Mouse (Mus musculus): ENCODE results near the gene Scgb1b17. TPM values are rescaled to one million over a fixed set of nuclear protein-coding genes. Genes with fewer than 3 reads are reported as not detected.
"Not testable (repeated sequence)": the region's sequence is repeated elsewhere in the genome, so short reads cannot be mapped to it uniquely, and the experiment has no call there.

The Scgb1b17 gene
- polyA plus RNA-seq (2016; fragmentation: Nextera tagmentation; extraction: Ambion mirVana): not detected in 2 replicates

- H3K9ac ChIP-seq (replicated peaks); H3K27ac ChIP-seq; H3K36me3 ChIP-seq; H3K4me3 ChIP-seq (replicated peaks); ATAC-seq (ENCODE audit: insufficient number of reproducible peaks, insufficient read depth, low FRiP score, low TSS enrichment, low read depth); H3K4me1 ChIP-seq (replicated peaks); H3K27me3 ChIP-seq; H3K9me3 ChIP-seq; H3K4me2 ChIP-seq: not testable (repeated sequence)
Observed at GRCm38 (mm10) chr7:33063149-33063548, at the start of gene Scgb1b17. TSS of gene Scgb1b17 (plus strand) at chr7:33063449.

DNA sequence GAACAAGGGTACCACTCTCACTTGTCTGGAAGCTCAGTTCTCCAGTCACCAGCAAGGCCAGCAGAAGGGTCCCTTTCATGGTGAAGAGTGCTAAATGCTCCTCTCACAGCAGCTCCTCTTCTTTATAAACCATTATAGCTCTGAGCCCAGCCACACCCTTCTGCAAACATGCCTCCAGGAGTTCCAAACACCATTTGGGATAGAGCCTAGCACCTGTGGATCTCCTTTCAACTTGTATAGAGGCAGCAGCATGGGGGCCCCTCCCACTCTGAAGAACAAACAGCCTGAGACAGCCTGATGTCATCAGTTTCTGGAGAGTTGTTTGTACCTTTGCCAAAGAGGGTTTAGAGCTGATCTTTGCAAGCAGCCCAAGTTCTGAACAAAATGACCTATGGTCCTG is 6.8 kb upstream of the Scgb1b17 start, which contains the start of gene Scgb2b17:
Scgb2b17 (minus strand) TSS at position 101 of the 400 bp plus-strand sequence.
- not testable (repeated sequence) for H3K4me3 ChIP-seq (replicated peaks); H3K4me1 ChIP-seq (replicated peaks); H3K27me3 ChIP-seq; ATAC-seq (ENCODE audit: insufficient number of reproducible peaks, insufficient read depth, low FRiP score, low TSS enrichment, low read depth); H3K27ac ChIP-seq; H3K36me3 ChIP-seq; H3K9ac ChIP-seq (replicated peaks); H3K9me3 ChIP-seq; H3K4me2 ChIP-seq

Other genes starting within 250 kb of the Scgb1b17 start
- not detected in 2 replicates for gene Scgb2b15, start 233.8 kb upstream of the Scgb1b17 start, polyA plus RNA-seq (2016; fragmentation: Nextera tagmentation; extraction: Ambion mirVana)
- gene Scgb1b15, start 226.9 kb upstream of the Scgb1b17 start, polyA plus RNA-seq (2016; fragmentation: Nextera tagmentation; extraction: Ambion mirVana): not detected in 2 replicates
- gene Scgb2b17, start 6.9 kb upstream of the Scgb1b17 start, polyA plus RNA-seq (2016; fragmentation: Nextera tagmentation; extraction: Ambion mirVana): not detected in 2 replicates
- not detected in 2 replicates for gene Scgb2b18, start 110.4 kb downstream of the Scgb1b17 start, polyA plus RNA-seq (2016; fragmentation: Nextera tagmentation; extraction: Ambion mirVana)
- not detected in 2 replicates for gene Scgb1b18, start 122.1 kb downstream of the Scgb1b17 start, polyA plus RNA-seq (2016; fragmentation: Nextera tagmentation; extraction: Ambion mirVana)
- not detected in 2 replicates for gene Scgb2b19, start 216.9 kb downstream of the Scgb1b17 start, polyA plus RNA-seq (2016; fragmentation: Nextera tagmentation; extraction: Ambion mirVana)
- not detected in 2 replicates for gene Scgb1b19, start 223.8 kb downstream of the Scgb1b17 start, polyA plus RNA-seq (2016; fragmentation: Nextera tagmentation; extraction: Ambion mirVana)

Data from limb, embryonic 12.5 days (tissue).